ENCODE assay signal across 8 mouse cellular contexts in genomic region chr19:42519760-42520159, GRCm38 (mm10). TPM values are rescaled to one million over a fixed set of nuclear protein-coding genes. Genes with fewer than 3 reads are reported as not detected.
DNase-seq lines count a peak whose midpoint lies in the region; ATAC-seq and TF ChIP-seq lines count a peak whose summit lies in the region.

No protein-coding gene starts in this region.

- H3K4me1 ChIP-seq in lung, adult 2 months (ENCODE audit: control insufficient read depth, insufficient read depth, low read length): peaks cover 5% of the 10 kb centered on the region

- no peak overlapping the region for H3K27ac ChIP-seq in macrophage

- peak; percentile 18 for ATAC-seq in granulocyte monocyte progenitor cell, adult 5-6 weeks (replicated peaks; ENCODE audit: poor library complexity, severe bottlenecking)

- TF ChIP-seq POLR2A in lung, adult 2 months (IDR thresholded peaks at IDR 0.05; ENCODE audit: borderline replicate concordance, extremely low read depth, low read depth, low read length): no peak

- H3K36me3 ChIP-seq in macrophage (ENCODE audit: inconsistent target): no peaks in the 10 kb centered on the region

- H3K79me2 ChIP-seq in macrophage (ENCODE audit: inconsistent target): peaks cover 61% of the 10 kb centered on the region

- DNase-seq in lung, adult 2 months: no peak
- DNase-seq in lung, postnatal 10 days: no peak
- peak; percentile 61 for DNase-seq in adipocyte (ENCODE audit: low spot score)
- no peak for DNase-seq in ovary, postnatal 14 days (ENCODE audit: low spot score)
- DNase-seq in frontal cortex, postnatal 14 days (ENCODE audit: low spot score in 2 of 2): no peak
- DNase-seq in yolk sac, embryonic 10.5 days (ENCODE audit: low spot score): no peak

- WGBS in lung, adult 2 months: 35% methylated on average over 9 of the region's 9 CpGs
- 56% methylated on average over 9 of the region's 9 CpGs for WGBS in macrophage (ENCODE audit: missing documents)

- no peak for TF ChIP-seq CTCF in lung, adult 2 months (IDR thresholded peaks at IDR 0.05; ENCODE audit: insufficient read depth, low read length)

- H3K4me3 ChIP-seq in lung, adult 2 months (replicated peaks; ENCODE audit: extremely low read depth, low read depth, low read length): peak overlapping the region; percentile 4
- peak overlapping the region; percentile 64 for H3K4me3 ChIP-seq in macrophage (ENCODE audit: inconsistent target)

RNA-seq across cellular contexts. Expression of gene R3hcc1l, which starts 1.2 kb away (rescaled TPM):
- polyA plus RNA-seq in lung, adult 2 months (2012; rRNA removed): 3.8 and 4.8 TPM in 2 replicates
- 10.3 and 28.0 TPM in 2 replicates for total RNA-seq in granulocyte monocyte progenitor cell, adult 5-6 weeks (2014; fragmentation: Nextera tagmentation)
- 26.1 and 34.8 TPM in 2 replicates for total RNA-seq in granulocyte monocyte progenitor cell, adult 5-6 weeks (2017)
- total RNA-seq in macrophage (2018; cell fraction: chromatin; rRNA removed): 100 to 1,000 TPM in 13 of 26 experiments, 10 to 100 TPM in 13; 64.3 to 363 (median 99.7) TPM
- 10 to 100 TPM; 20.2 to 48.6 (median 25.5) TPM for total RNA-seq in macrophage (2018; cell fraction: cytosol; rRNA removed)
- 100 to 1,000 TPM in 1 of 26 experiments, 10 to 100 TPM in 25; 28.5 to 103 (median 63.8) TPM for total RNA-seq in macrophage (2018; cell fraction: nucleus; rRNA removed)
- polyA plus RNA-seq in macrophage (2018): 23.8 to 42.0 TPM (median 33.8 TPM) in 3 replicates
